Mouse (Mus musculus): ENCODE measurements around the gene Rere.

- no peak for TF ChIP-seq CTCF (IDR thresholded peaks at IDR 0.05; ENCODE audit: control insufficient read depth, insufficient read depth, insufficient replicate concordance, low read depth, low read length)
- TF ChIP-seq POLR2A (IDR thresholded peaks at IDR 0.05; ENCODE audit: control insufficient read depth, low read depth, low read length) = no peak
These were observed 26.3 kb upstream of the Rere start for GRCm38 (mm10) chr4:150255181-150255580.
